Mouse (Mus musculus) megakaryocyte, embryonic 14.5 days (primary cell): ENCODE data around the gene Etv2. TPM values are rescaled to one million over a fixed set of nuclear protein-coding genes. Genes with fewer than 3 reads are reported as not detected.

Experiments used
- H3K27me3 ChIP-seq: replicated peaks from 2 replicates; pipeline ENCODE3; 2012; ENCODE audit warnings: inconsistent platforms
- H3K36me3 ChIP-seq: replicated peaks from 2 replicates; pipeline ENCODE3; 2012; ENCODE audit warnings: low read length, inconsistent platforms, mixed read lengths
- H3K4me1 ChIP-seq: 2 replicates; pipeline ENCODE4 v1.6.1; 2012; ENCODE audit warnings: inconsistent platforms
- H3K4me3 ChIP-seq: replicated peaks from 2 replicates; pipeline ENCODE3; 2012; ENCODE audit warnings: moderate library complexity, mild to moderate bottlenecking, inconsistent platforms
- H3K9me3 ChIP-seq: 2 replicates; pipeline ENCODE4 v1.6.1; 2012; ENCODE audit warnings: inconsistent platforms
- FLI1 ChIP-seq: IDR thresholded peaks from 2 replicates; pipeline ENCODE4 v1.6.1; 2012; ENCODE audit warnings: low read length, inconsistent platforms, mixed read lengths
- GATA1 ChIP-seq: IDR thresholded peaks from 3 replicates; pipeline ENCODE4 v1.6.1; 2012; ENCODE audit warnings: mixed read lengths, low read length, inconsistent platforms, borderline replicate concordance
- polyA plus RNA-seq: library from polyadenylated mRNA; stranded (reverse); fragments of >175 nt; gene quantifications from 2 replicates; pipeline ENCODE4 v1.2.3, GENCODE M21; 2012; ENCODE audit warnings: low replicate concordance; ENCODE audit not compliant: insufficient read depth

Etv2 gene
- polyA plus RNA-seq, 1 experiment = 0.44 TPM

DNA sequence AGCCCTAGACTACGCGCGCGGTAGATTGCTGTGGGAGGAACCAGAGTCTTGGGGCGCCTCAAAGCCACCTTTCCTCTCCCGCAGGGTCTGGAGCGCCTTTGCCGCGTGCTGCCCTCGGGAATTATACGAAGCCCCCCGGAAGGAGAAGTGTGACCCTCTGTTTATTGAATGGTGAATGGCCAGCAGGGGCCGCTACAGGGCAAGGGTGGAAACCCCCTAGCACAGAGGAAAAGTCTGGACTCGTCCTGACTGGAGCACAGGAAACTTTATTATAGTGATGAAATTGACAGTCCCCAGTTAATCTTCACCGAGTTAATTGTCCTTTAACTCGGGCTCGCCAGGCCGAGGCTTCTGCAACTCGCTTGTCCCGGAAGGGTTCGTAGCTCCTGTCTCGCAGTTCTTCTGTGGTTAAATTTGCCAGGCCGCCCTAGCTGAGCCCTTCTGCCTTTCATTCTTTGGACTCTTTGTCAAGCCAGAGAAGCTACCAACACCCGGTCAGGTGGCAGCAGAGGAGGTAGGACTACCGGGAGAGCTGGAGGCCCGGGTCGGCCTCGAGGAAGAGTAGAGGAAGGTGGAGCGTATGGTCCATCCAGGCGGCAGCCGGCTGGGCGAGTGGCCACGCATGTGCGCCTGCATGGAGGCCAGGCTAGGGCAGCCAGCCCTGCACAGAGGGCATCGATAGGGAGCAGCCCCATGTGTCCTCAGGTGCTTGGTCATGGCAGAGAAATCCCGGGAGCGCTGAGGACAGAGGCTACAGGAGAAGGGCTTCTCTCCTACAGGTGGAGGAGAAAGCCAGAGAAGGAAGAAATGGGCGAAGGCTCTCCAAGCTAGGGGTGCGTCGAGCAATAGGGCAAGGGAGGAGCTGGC, 46.0 kb downstream of the Etv2 start:
- H3K27me3 ChIP-seq = peaks cover 4% of the 10 kb centered on the region
- peaks cover 68% of the 10 kb centered on the region for H3K4me1 ChIP-seq
- H3K4me3 ChIP-seq = peak overlapping the region; percentile 99
- H3K9me3 ChIP-seq = no peaks in the 10 kb centered on the region
- H3K36me3 ChIP-seq = peaks cover 25% of the 10 kb centered on the region
- no peak for TF ChIP-seq GATA1
- TF ChIP-seq FLI1 = no peak

GRCm38 (mm10) chr7:30588676-30589434, 46.8 kb downstream of the Etv2 start, which contains the start of gene Kmt2b:
Gene Kmt2b, minus strand, starts transcription at chr7:30588726.
- peak within 1 kb of the TSS; percentile 99 for H3K4me3 ChIP-seq
- peaks cover 66% of the 10 kb centered on the region for H3K4me1 ChIP-seq
- no peak for TF ChIP-seq GATA1
- TF ChIP-seq FLI1 = no peak
- no peaks in the 10 kb centered on the region for H3K9me3 ChIP-seq
- peaks cover 33% of the 10 kb centered on the region for H3K36me3 ChIP-seq
- H3K27me3 ChIP-seq = peaks cover 2% of the 10 kb centered on the region

DNA sequence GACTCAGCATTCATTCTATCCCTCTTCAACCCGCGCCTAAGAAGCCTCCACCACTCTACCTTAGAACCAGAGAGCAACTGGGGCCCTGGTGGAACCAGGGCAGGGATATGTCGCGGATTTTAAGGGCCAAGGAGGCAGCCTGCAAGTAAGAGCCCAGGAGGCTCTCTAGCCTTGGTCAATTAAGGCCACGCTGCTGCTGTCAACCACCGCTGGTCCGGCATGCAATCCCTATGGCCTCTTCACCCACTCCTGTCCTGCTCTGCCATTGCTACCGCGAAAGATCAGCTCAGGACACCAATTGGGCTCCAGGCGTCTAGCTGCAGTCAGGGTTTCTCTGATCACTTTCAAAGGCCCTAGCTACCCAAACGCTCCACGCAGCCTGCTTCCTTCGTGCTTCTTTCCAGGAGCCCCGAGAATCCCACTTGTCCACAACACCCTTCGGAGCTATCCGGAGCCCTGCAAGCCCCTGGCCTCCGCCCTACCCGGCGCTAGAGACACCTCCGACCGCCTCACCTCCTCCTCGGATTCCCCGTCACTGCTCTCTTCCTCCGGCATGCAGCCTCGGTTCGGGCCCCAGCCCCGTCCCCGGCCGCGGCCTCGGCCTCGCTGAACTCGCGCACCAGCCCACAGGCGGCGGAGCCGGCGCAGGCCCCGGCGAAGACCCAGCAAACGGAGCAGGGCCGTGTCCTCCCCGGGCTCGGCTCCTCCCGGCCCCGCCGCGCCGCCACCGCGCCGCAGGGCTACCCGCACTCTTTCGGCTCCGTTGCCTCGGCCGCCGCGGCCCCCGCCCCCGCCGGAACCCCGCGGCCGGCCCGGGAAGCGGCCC, 47.6 kb downstream of the Etv2 start:
- TF ChIP-seq GATA1 = no peak
- no peaks in the 10 kb centered on the region for H3K9me3 ChIP-seq
- H3K4me1 ChIP-seq = peaks cover 64% of the 10 kb centered on the region
- peaks cover 41% of the 10 kb centered on the region for H3K36me3 ChIP-seq
- peaks cover 2% of the 10 kb centered on the region for H3K27me3 ChIP-seq
- peak overlapping the region; percentile 99 for H3K4me3 ChIP-seq

DNA sequence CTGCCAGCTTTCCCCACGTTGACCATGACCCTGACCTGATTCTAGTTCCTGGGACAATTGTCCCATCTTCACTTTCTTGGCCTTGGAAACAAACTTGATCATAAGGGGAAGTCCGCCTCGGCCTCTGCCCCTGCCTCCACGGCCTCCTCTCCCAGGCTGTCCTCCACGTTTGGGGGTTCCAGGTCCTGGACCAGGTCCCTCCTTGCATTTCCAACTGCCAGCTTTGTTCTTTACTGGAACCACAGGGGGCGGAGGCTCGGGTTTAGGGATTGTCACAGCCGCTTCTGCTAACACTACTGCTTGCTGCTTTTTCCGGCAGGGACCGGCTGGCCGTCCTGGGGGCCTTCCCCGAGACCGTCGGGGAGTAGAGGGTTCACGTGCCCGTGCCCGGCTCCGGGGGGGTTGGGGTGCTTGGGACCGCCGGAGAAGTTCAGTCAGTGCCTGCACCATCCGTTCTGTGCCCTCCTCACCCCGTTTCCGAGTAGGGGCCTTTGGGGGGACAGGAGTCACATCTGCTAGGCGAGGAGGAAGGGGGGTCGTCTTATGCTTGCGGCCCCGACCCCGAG, 49.1 kb downstream of the Etv2 start:
- Histone ChIP-seq H3K4me3 (peak overlapping the region; percentile 99), H3K9me3 (no peaks in the 10 kb centered on the region), H3K36me3 (peaks cover 57% of the 10 kb centered on the region), H3K27me3 (no peaks in the 10 kb centered on the region), H3K4me1 (peaks cover 56% of the 10 kb centered on the region)
- no peak for TF ChIP-seq GATA1
- TF ChIP-seq FLI1 = no peak

- H3K27me3 ChIP-seq = no peaks in the 10 kb centered on the region
- peaks cover 49% of the 10 kb centered on the region for H3K4me1 ChIP-seq
- H3K4me3 ChIP-seq = no peak overlapping the region
- no peaks in the 10 kb centered on the region for H3K9me3 ChIP-seq
- TF ChIP-seq GATA1 (no peak), FLI1 (no peak)
- H3K36me3 ChIP-seq = peaks cover 69% of the 10 kb centered on the region
Measured at GRCm38 (mm10) chr7:30585170-30585569, 50.5 kb downstream of the Etv2 start.

DNA sequence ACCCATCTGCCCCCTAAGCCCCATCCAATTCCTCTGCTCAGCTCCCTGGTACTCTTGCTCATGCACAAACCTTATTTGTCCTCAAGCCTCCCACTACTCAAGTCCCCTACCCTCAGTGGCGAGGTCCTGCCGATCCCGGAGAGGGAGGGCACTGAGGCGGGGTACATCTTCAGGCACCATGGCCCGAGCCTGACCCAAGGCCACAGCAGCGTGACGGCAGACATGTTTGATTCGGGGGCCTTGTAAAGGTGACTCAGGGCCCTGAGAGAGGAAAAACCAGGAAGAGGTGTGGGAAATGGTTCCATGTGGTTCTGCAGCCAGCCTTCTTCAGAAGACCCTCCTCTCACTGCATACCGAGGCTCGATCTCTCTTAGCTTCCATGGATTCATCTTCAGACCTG, 51.3 kb downstream of the Etv2 start:
- Histone ChIP-seq H3K9me3 (no peaks in the 10 kb centered on the region), H3K4me1 (peaks cover 41% of the 10 kb centered on the region), H3K4me3 (no peak overlapping the region), H3K27me3 (no peaks in the 10 kb centered on the region), H3K36me3 (peaks cover 78% of the 10 kb centered on the region)
- TF ChIP-seq FLI1 (no peak), GATA1 (no peak)

Other genes starting within 250 kb of the Etv2 start
- gene Tyrobp, start 222.1 kb downstream of the Etv2 start, polyA plus RNA-seq = 20.9 and 273 TPM in 2 replicates
- 11.1 and 14.2 TPM in 2 replicates for gene Hcst, start 216.0 kb downstream of the Etv2 start, polyA plus RNA-seq
- 8.3 and 10.0 TPM in 2 replicates for gene Nfkbid, start 214.1 kb downstream of the Etv2 start, polyA plus RNA-seq
- gene Aplp1, start 190.3 kb downstream of the Etv2 start, polyA plus RNA-seq = 2.1 and 5.5 TPM in 2 replicates
- gene Kirrel2, start 178.2 kb downstream of the Etv2 start, polyA plus RNA-seq = not detected in 2 replicates
- not detected in 2 replicates for gene Nphs1, start 177.5 kb downstream of the Etv2 start, polyA plus RNA-seq
- gene Prodh2, start 142.2 kb downstream of the Etv2 start, polyA plus RNA-seq = not detected in 2 replicates
- gene Arhgap33, start 100.8 kb downstream of the Etv2 start, polyA plus RNA-seq = 12.9 and 43.1 TPM in 2 replicates
- 6.0 and 17.2 TPM in 2 replicates for gene Hspb6, start 83.7 kb downstream of the Etv2 start, polyA plus RNA-seq
- gene Proser3, start 83.6 kb downstream of the Etv2 start, polyA plus RNA-seq = 11.6 and 51.8 TPM in 2 replicates
- gene Lin37, start 76.0 kb downstream of the Etv2 start, polyA plus RNA-seq = 49.3 and 62.3 TPM in 2 replicates
- gene U2af1l4, start 72.6 kb downstream of the Etv2 start, polyA plus RNA-seq = 52.8 and 64.1 TPM in 2 replicates
- 0.70 TPM in 1 of 2 replicates, not detected in the other for gene Gm49396, start 72.5 kb downstream of the Etv2 start, polyA plus RNA-seq
- 21.1 and 77.9 TPM in 2 replicates for gene Psenen, start 72.2 kb downstream of the Etv2 start, polyA plus RNA-seq
- gene Igflr1, start 70.4 kb downstream of the Etv2 start, polyA plus RNA-seq = 4.3 and 15.3 TPM in 2 replicates
- gene Kmt2b, start 47.1 kb downstream of the Etv2 start, polyA plus RNA-seq = 20.0 and 47.0 TPM in 2 replicates
- gene Zbtb32, start 36.9 kb downstream of the Etv2 start, polyA plus RNA-seq = 0.10 TPM in 1 of 2 replicates, not detected in the other
- 1.2 TPM in 1 of 2 replicates, not detected in the other for gene Upk1a, start 23.0 kb downstream of the Etv2 start, polyA plus RNA-seq
- 82.5 and 197 TPM in 2 replicates for gene Cox6b1, start 9.7 kb downstream of the Etv2 start, polyA plus RNA-seq
- gene Rbm42, start 14.5 kb upstream of the Etv2 start, polyA plus RNA-seq = 261 and 484 TPM in 2 replicates
- gene Haus5, start 29.1 kb upstream of the Etv2 start, polyA plus RNA-seq = 2.3 and 13.7 TPM in 2 replicates
- not detected in 2 replicates for gene Pmis2, start 35.8 kb upstream of the Etv2 start, polyA plus RNA-seq
- not detected in 2 replicates for gene 2200002J24Rik, start 63.1 kb upstream of the Etv2 start, polyA plus RNA-seq
- gene Atp4a, start 76.4 kb upstream of the Etv2 start, polyA plus RNA-seq = 0.10 TPM in 1 of 2 replicates, not detected in the other
- gene Tmem147, start 93.7 kb upstream of the Etv2 start, polyA plus RNA-seq = 25.4 and 46.3 TPM in 2 replicates
- not detected in 2 replicates for gene Gapdhs, start 107.8 kb upstream of the Etv2 start, polyA plus RNA-seq
- 0.21 TPM in 1 of 2 replicates, not detected in the other for gene Sbsn, start 115.6 kb upstream of the Etv2 start, polyA plus RNA-seq
- gene Dmkn, start 127.9 kb upstream of the Etv2 start, polyA plus RNA-seq = not detected in 2 replicates
- not detected in 2 replicates for gene Krtdap, start 152.0 kb upstream of the Etv2 start, polyA plus RNA-seq
- 5.8 and 8.9 TPM in 2 replicates for gene Ffar2, start 187.9 kb upstream of the Etv2 start, polyA plus RNA-seq
- gene Ffar3, start 220.3 kb upstream of the Etv2 start, polyA plus RNA-seq = not detected in 2 replicates
- gene Ffar1, start 225.7 kb upstream of the Etv2 start, polyA plus RNA-seq = 0.16 TPM in 1 of 2 replicates, not detected in the other
- 0.03 TPM in 1 of 2 replicates, not detected in the other for gene Cd22, start 244.5 kb upstream of the Etv2 start, polyA plus RNA-seq